Mouse (Mus musculus): ENCODE data around the gene Wdr81. TPM values are rescaled to one million over a fixed set of nuclear protein-coding genes. Genes with fewer than 3 reads are reported as not detected.
A peak's percentile ranks its signal among the peaks of the same experiment; 100 is the strongest.

The Wdr81 gene
- polyA plus RNA-seq, 1 experiment from 2014 or later = 7.7 TPM

DNA sequence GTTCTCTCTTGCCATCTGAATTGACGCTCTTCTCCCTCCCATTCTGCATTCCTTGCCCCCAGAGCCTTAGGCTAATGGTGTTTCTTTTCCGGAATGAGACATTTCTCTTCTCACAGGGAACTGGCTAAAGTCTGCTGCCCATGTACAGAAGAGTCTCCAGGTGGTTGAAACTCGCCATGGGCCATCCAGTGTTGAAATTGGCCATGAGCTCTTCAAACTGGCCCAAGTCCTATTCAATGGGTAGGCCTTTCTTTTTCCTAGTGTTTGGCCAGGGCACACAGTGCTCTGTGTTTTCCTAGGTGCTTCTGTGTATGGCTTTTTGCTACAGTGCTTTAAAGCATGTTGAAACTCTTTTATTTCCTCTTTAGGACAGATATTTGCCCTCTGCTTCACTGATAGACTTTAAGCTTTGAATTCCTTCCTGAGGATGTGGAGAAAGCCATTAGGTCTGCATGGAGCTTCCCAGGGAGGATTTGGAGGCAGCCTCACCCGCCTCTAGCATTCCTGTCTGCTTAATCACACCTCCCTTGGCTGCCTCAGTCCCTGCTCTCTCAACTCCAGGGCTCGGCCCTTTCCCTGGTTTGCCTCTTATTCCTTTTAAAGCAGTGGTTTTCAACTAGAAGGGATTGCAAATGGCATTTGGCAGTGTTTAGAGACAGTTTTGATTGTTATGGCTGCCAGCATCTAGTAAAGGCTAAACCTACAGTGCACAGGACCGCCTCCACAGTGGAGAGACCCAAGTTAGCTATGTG is 51.0 kb downstream of the Wdr81 start:
- Histone ChIP-seq H3K4me1 (no peaks in the 10 kb centered on the region), H3K36me3 (no peaks in the 10 kb centered on the region), H3K9ac (replicated peaks) (no peak overlapping the region), H3K27me3 (no peaks in the 10 kb centered on the region), H3K4me3 (no peak overlapping the region), H3K4me2 (replicated peaks) (no peak overlapping the region), H3K9me3 (no peaks in the 10 kb centered on the region), H3K27ac (replicated peaks) (no peak overlapping the region)
- 79% methylated on average over 6 of the region's 6 CpGs for WGBS
- ATAC-seq (replicated peaks) = no peak

DNA sequence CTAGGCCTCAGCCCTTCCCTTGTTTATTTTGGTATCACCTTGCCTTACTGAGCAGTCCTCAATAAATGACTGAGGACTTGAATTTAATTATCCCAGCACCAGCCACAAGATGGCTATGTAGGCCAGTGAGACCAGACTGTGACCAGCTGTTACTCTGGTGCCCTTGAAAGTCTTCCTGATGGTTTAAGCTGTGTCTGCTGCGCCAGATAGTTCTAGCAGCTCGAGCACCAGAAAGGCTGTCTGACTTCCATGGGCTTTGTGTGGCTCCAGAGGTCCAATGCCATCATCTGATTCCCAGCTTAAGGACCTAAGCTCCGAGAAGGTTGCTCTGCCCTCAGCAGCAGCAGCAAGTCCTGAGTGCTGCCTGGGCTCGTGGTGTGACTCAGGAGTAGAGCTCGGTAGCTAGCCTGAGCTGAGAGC is 52.2 kb downstream of the Wdr81 start:
- Histone ChIP-seq H3K27ac (replicated peaks) (no peak overlapping the region), H3K9me3 (no peaks in the 10 kb centered on the region), H3K9ac (replicated peaks) (no peak overlapping the region), H3K36me3 (no peaks in the 10 kb centered on the region), H3K27me3 (no peaks in the 10 kb centered on the region), H3K4me2 (replicated peaks) (no peak overlapping the region), H3K4me1 (peaks cover 11% of the 10 kb centered on the region; the same call in 1 of the 2 replicates), H3K4me3 (no peak overlapping the region)
- 65% methylated on average over 5 of the region's 5 CpGs for WGBS
- ATAC-seq (replicated peaks) = 0 out of 2 replicates have a peak, but pooled peaks have one; percentile 38

DNA sequence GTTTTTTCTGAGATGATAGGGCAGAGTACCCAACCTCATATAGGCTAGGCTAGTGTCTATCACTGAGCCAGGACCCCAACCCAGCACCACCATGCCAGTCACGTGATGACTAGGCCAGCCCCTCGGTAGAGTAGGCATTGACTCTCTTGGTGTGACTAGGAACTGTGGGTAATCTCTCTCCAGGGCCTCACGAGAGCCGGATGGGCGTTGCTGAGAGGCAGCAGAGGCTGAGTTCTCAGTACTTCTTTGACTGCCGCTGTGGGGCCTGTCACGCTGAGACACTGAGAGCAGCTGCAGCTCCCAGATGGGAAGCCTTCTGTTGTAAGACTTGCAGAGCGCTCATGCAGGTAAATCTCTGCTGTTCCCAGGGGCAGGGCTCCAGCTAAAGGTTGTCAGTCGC is 54.4 kb downstream of the Wdr81 start:
- no peaks in the 10 kb centered on the region for H3K27me3 ChIP-seq
- no peak overlapping the region for H3K9ac ChIP-seq (replicated peaks)
- H3K27ac ChIP-seq (replicated peaks) = peak overlapping the region; percentile 41
- H3K4me3 ChIP-seq = no peak overlapping the region
- no peak for ATAC-seq (replicated peaks)
- H3K9me3 ChIP-seq = no peaks in the 10 kb centered on the region
- H3K4me1 ChIP-seq = peaks cover 11% of the 10 kb centered on the region; the same call in 1 of the 2 replicates
- 54% methylated on average over 9 of the region's 9 CpGs for WGBS
- H3K36me3 ChIP-seq = no peaks in the 10 kb centered on the region
- no peak overlapping the region for H3K4me2 ChIP-seq (replicated peaks)

DNA sequence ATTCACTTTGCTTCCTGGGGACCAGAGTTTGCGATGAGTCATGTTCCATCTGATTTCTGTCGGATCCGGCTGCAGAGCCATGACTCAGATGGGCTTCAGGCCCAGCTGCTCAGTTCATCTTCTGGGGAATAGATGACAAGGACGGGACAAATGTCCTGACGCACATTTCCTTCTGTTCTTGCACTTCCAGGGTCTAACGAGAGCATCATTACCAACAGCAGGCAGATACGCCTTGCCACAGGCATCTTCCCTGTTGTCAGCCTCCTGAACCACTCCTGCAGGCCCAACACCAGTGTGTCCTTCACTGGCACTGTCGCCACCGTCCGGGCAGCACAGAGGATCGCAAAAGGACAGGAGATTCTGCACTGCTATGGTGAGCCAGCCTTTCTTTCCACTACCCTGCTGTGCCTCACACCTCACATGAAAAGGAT is 55.1 kb downstream of the Wdr81 start:
- no peaks in the 10 kb centered on the region for H3K27me3 ChIP-seq
- 82% methylated on average over 11 of the region's 11 CpGs for WGBS
- no peak overlapping the region for H3K9ac ChIP-seq (replicated peaks)
- H3K4me3 ChIP-seq = no peak overlapping the region
- peak overlapping the region; percentile 41; the same call in 1 of the 2 replicates for H3K27ac ChIP-seq (replicated peaks)
- no peaks in the 10 kb centered on the region for H3K36me3 ChIP-seq
- ATAC-seq (replicated peaks) = no peak
- H3K4me1 ChIP-seq = peaks cover 11% of the 10 kb centered on the region; the same call in 1 of the 2 replicates
- H3K4me2 ChIP-seq (replicated peaks) = no peak overlapping the region
- no peaks in the 10 kb centered on the region for H3K9me3 ChIP-seq

DNA sequence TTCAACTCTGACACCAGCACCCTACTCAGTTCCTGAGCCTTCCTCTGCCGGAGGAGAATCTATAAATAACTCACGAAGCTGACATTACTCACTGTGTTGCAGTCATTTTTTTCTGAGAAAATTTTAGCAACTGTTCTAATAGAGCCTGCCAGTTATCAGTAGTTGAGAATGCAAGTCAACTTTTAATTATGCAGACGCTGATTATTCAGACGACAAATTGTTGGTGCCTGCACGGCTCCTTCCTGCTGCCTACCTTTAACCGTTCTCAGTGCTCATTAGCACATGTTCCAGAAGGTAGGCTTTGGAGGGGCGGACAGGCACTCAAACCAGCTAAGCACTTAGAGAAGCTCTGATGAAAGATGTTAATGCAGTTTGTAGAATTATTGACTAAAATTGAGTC is 57.1 kb downstream of the Wdr81 start:
- Histone ChIP-seq H3K4me1 (peaks cover 11% of the 10 kb centered on the region; the same call in 1 of the 2 replicates), H3K9ac (replicated peaks) (no peak overlapping the region), H3K36me3 (no peaks in the 10 kb centered on the region), H3K4me3 (no peak overlapping the region), H3K9me3 (no peaks in the 10 kb centered on the region), H3K27me3 (no peaks in the 10 kb centered on the region), H3K27ac (replicated peaks) (peak overlapping the region; percentile 57), H3K4me2 (replicated peaks) (no peak overlapping the region)
- 50% methylated on average over 7 of the region's 7 CpGs for WGBS
- no peak for ATAC-seq (replicated peaks)

DNA sequence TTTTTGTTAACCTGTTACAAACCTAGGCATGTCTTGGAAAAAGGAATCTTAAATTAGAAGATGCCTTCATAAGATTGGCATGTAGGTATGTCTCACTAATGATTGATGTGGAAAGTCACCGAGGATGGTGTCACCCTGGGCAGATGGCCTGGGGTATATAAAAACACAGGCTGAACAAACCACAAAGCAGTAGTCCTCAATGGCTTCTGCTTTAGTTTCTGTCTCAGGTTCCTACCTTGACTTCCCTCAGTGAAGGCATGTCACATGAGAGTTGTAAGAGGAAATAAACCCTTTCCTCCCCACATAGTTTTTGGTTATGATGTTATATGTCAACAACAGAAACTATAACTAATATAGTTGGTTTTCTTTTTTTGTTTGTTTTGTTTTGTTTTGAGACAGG is 58.9 kb downstream of the Wdr81 start:
- H3K27ac ChIP-seq (replicated peaks) = no peak overlapping the region
- 83% methylated on average over 1 of the region's 1 CpGs for WGBS
- H3K9ac ChIP-seq (replicated peaks) = no peak overlapping the region
- no peaks in the 10 kb centered on the region for H3K9me3 ChIP-seq
- peaks cover 11% of the 10 kb centered on the region; the same call in 1 of the 2 replicates for H3K4me1 ChIP-seq
- H3K36me3 ChIP-seq = no peaks in the 10 kb centered on the region
- ATAC-seq (replicated peaks) = no peak
- H3K4me3 ChIP-seq = no peak overlapping the region
- no peaks in the 10 kb centered on the region for H3K27me3 ChIP-seq
- no peak overlapping the region for H3K4me2 ChIP-seq (replicated peaks)

MicroRNAs encoded within 50 kb of the gene (microRNA counts, 519-probe panel; counts per million panel counts)
- microRNA mmu-miR-22 = 3,763 counts per million, percentile 90 among the panel's probes with 10 or more counts

Small RNAs within 50 kb of the gene (microRNA-seq; reads per million reads assigned to microRNA genes)
- gene Mir22 = 2,767 reads per million, percentile 86 among the genes with 10 or more reads in this experiment

Other genes with a start within 250 kb of the Wdr81 start
- gene Rpa1, start 106.4 kb downstream of the Wdr81 start, polyA plus RNA-seq (2015; fragmentation: Nextera tagmentation; extraction: Ambion mirVana) = 67.0 and 71.6 TPM in 2 replicates
- 17.0 and 17.4 TPM in 2 replicates for gene Smyd4, start 106.3 kb downstream of the Wdr81 start, polyA plus RNA-seq (2015; fragmentation: Nextera tagmentation; extraction: Ambion mirVana)
- 21.4 and 27.2 TPM in 2 replicates for gene Serpinf1, start 32.0 kb downstream of the Wdr81 start, polyA plus RNA-seq (2015; fragmentation: Nextera tagmentation; extraction: Ambion mirVana)
- 0.22 TPM in 1 of 2 replicates, not detected in the other for gene Serpinf2, start 15.1 kb downstream of the Wdr81 start, polyA plus RNA-seq (2015; fragmentation: Nextera tagmentation; extraction: Ambion mirVana)
- 0.95 and 1.3 TPM in 2 replicates for gene Tlcd2, start 7.0 kb upstream of the Wdr81 start, polyA plus RNA-seq (2015; fragmentation: Nextera tagmentation; extraction: Ambion mirVana)
- gene Prpf8, start 32.1 kb upstream of the Wdr81 start, polyA plus RNA-seq (2015; fragmentation: Nextera tagmentation; extraction: Ambion mirVana) = 55.0 and 58.3 TPM in 2 replicates
- gene Rilp, start 55.4 kb upstream of the Wdr81 start, polyA plus RNA-seq (2015; fragmentation: Nextera tagmentation; extraction: Ambion mirVana) = 0.71 and 0.72 TPM in 2 replicates
- 3.1 and 3.3 TPM in 2 replicates for gene Scarf1, start 58.8 kb upstream of the Wdr81 start, polyA plus RNA-seq (2015; fragmentation: Nextera tagmentation; extraction: Ambion mirVana)
- gene Slc43a2, start 77.0 kb upstream of the Wdr81 start, polyA plus RNA-seq (2015; fragmentation: Nextera tagmentation; extraction: Ambion mirVana) = 12.1 and 12.6 TPM in 2 replicates
- gene Pitpna, start 133.4 kb upstream of the Wdr81 start, polyA plus RNA-seq (2015; fragmentation: Nextera tagmentation; extraction: Ambion mirVana) = 92.4 and 97.7 TPM in 2 replicates
- 47.2 and 47.4 TPM in 2 replicates for gene Inpp5k, start 176.3 kb upstream of the Wdr81 start, polyA plus RNA-seq (2015; fragmentation: Nextera tagmentation; extraction: Ambion mirVana)
- 9.2 and 11.1 TPM in 2 replicates for gene Myo1c, start 195.8 kb upstream of the Wdr81 start, polyA plus RNA-seq (2015; fragmentation: Nextera tagmentation; extraction: Ambion mirVana)
- gene Crk, start 224.5 kb upstream of the Wdr81 start, polyA plus RNA-seq (2015; fragmentation: Nextera tagmentation; extraction: Ambion mirVana) = 125 and 131 TPM in 2 replicates

Data from forebrain, embryonic 15.5 days (tissue).